Mouse (Mus musculus) cerebellum, adult 9-10 months (tissue): Measurements from ENCODE around the gene H2-Eb2.
"Not testable (repeated sequence)": the region's sequence is repeated elsewhere in the genome, so short reads cannot be mapped to it uniquely, and the experiment has no call there.

Experiments used
- DNase-seq: peaks from one replicate; pipeline ENCODE4 v3.0.0; 2022

The H2-Eb2 gene

DNA sequence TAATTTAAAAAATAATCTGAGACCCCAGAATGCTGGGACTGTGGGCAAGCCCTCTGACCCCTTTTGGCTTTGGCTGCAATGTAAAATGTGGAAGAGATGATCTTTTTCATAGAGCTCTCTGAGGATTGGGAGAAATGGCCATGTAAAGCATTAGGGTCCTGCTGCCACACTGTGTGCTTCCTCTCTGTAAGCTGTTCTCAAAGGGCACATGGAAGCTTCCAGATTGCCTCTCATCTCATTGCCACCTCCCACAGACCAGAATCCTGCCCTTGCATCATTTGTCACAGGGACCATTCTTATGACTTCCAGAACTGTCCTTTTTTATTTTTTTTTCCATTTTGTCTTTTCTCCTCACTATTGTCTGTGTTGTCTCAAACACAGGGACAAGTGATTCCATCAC is 18.2 kb upstream of the H2-Eb2 start:
- no peak for DNase-seq

DNA sequence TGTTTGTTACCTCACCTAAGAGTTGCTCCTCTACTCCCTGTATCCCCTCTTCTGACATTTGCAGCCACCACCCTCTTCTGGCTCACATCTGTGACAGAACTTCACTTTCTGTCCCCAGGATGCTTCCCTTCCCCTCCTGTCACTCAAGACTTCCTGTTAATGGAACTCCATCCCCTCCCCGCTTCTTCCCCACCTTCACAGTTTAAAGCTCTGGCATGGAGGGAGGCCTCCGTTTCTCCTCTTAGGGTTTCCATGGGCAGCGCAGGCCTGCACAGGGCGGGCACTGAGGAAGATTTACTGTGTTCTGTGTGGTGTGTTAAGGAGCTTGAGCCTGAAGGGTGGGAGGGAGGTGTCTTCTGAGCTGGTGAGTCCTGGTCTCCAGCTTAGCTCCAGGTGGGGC is 17.3 kb upstream of the H2-Eb2 start:
- no peak for DNase-seq

DNA sequence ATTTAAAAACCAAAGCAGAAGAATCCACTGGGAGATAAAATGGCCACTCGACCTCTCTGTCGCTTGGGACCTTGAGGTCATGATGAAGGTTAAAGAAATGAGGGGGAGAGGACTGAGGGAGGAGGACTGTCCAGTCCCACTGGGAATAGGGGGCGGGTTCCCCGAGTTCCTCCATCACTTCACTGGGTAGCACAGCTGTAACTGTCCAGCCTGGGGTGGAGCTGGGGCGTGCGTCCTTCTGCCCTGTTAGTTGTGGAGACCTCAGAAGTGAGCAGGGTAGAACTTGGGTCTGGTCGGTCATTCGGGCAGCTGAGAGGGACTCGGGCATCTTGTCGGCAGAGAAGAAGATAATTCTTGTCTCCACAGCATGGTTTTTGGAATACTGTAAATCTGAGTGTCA is 16.2 kb upstream of the H2-Eb2 start:
- no peak for DNase-seq

DNA sequence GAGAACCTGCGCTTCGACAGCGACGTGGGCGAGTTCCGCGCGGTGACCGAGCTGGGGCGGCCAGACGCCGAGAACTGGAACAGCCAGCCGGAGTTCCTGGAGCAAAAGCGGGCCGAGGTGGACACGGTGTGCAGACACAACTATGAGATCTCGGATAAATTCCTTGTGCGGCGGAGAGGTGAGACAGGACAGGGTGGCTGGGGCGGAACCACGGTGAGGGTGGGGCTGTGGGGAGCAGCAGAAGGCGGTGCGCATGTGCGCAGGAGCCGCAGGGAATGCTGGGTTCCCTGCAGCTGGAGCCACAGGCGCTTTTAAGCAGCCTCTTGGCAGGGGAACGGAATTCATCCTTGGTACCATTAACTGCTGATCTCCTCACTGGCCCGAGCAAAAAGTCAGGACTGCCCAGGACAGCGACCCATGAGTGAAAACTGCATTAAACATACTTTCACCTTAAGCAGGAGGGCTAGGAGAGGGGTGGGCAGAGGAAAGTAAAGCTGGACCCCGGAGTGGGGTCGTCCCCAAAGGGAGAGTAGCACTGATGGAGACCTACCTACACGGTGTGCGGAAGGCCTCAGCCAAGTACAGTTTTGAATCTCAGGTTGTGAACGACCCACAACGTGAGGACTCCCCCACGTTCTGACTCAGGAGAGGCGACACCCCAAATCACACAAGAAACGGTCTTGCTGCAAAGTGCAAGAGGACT is 15.6 kb upstream of the H2-Eb2 start:
- DNase-seq, result peak; percentile 34

DNA sequence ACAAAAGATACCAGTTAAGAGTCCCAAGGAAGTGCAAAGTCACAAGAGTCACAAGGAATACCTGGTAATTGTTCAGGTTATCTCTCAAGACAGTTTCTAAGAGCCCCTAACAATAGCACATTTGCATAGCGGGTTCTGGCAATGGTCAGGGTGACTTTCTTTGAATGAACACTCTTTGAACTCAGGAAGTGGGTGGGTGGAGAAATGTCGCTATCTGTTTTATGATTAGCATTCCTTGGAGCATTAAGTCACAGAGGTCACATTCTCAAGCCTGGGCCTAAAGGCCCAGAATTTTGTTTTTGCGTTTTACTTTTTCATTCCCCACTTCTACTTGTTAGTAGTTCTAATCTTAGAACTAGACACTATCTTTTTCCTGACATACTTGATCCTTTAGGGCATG is 14.9 kb upstream of the H2-Eb2 start:
- not testable (repeated sequence) for DNase-seq

DNA sequence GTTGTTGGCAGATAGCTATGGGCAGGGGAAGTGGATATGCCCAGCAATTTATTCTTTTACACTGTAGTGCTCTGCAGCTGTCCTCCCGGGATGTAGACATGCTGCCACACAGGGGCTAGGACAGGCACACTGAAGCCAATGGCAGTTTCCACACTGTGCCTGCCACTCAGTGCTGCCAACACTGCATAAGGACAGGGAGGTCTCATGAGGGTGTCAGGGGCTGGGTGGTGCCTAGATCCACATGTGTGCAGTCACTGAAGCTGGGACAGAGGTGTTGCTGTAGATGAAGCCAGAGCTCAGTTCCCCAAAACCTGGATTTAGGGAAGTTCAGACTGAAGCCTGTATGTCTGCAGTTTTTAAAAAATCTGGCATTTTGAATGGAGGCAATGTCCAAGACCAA is 13.3 kb upstream of the H2-Eb2 start:
- no peak for DNase-seq

DNA sequence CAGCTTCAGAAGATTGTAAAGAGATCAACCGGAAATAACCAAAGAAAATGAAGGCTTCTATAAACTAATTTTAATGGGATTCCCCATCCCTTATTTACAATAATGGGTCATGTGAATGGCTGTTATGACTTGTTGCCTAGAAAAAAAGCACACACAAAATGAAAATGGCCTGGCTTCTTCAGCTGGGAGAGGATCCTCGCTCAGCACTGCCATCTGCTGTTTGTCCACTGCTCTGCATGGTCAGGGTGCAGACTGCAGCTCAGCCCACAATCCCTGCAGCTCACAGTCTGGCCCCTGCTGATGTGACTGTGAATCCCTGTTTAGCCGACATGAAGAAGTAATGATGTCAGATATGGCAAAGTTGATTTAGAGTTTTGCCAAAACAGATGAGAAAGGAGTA is 12.1 kb upstream of the H2-Eb2 start:
- DNase-seq, result peak; percentile 34

DNA sequence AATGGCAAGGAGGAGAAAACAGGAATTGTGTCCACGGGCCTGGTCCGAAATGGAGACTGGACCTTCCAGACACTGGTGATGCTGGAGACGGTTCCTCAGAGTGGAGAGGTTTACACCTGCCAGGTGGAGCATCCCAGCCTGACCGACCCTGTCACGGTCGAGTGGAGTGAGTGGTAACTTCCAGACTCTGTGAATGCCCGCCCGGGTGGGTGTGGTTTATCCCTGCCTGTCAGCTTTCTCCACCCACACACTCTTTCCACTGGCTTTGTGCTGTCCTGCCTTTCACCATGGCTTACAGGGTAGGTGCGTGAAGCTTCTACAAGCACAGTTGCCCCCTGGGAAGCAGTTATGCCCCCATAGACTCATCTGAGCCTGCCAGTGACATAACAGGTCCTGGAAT is 11.2 kb upstream of the H2-Eb2 start:
- DNase-seq, result no peak

DNA sequence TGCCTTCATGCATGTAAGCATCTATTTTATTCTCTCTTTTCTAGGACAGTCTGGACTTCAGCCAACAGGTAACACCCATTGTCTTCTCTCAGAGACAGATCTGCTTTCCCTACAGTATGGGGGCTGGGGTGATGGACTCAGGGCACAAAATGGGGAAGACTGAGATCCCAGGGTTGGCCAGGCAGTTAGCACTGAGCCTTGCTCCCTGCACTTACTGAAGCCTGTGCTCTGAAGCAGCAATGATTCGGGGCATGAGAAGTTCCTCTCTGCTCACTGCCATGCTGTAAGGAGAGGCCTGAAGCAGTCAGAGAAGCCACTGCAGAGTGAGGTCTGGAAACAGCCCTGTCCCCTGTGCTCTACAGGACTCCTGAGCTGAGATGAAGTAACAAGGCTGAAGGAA is 10.0 kb upstream of the H2-Eb2 start:
- DNase-seq, result no peak

DNA sequence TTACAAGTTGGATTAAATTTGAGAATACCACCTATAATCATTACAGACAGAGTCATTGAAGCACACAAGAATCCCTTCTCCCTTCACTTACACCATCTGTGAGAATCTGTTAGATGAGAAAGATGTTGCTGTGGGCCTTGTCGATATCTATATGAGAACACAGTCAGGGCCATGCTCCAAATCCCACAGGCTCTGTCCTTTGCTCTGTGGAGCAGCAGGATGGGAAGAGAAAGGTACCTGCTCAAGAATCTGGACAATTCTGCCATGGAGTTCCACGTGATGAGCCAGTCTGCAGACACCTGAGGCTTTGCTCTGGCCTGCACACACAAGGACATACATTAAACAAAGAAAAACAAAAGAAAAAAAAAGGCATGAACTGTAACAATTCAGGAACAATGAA is 8.8 kb upstream of the H2-Eb2 start:
- no peak for DNase-seq

DNA sequence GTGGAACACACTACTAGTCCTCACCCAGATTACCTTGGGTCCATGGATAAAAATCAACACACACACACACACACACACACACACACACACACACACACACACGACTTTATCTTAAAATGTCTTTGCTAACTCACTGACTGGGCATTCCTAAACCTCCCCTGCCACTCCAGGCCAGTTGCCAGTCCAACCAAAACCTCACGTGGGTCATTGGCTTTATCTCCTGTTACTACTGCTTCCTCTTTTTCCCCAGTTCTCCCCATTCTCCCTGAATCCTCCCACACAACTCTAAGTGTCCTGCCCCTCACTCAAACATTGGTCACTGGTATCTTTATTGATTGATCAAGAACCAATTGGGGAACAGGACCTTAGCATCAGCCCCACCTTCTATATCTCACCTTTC is 8.2 kb upstream of the H2-Eb2 start:
- no peak for DNase-seq

DNA sequence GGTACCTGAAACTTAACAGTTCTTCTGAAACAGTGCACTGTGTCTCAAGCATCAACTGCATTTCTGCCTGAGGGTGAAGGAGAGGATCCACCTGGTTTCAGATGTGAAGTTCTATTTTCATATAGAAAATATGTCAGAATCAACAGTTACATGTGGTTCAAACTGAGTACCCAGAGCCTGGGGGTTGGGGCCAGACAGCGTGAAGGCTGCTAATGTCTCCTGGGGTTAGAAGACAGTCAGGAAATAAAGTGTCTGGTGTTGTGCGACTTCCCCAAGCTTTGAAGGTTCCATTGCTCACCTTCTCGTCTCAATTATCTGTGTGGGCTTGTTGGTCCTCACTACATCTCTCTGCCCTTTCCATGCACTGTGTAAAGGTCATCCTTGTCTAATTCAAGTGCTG is 908 bp downstream of the H2-Eb2 start:
- no peak for DNase-seq

DNA sequence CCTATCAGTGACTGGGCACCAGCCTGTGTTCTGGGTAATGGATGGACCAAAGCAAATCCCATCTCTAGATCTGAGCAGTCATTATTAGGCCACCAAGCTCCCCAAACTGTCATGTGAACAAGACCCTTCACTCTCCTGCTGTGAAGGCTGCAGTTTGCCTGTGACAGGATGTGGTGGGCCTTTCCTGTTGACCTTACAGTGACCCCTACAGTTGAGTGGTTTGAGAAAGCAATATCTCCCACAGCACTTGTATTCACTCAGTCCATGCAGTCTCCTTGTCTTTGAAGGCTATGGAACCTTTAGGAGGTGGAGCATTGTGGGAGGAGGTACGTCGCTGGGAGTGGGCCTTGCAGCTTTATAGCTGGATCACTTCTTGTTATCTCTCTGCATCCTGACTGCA is 4.3 kb downstream of the H2-Eb2 start:
- DNase-seq, result no peak

DNA sequence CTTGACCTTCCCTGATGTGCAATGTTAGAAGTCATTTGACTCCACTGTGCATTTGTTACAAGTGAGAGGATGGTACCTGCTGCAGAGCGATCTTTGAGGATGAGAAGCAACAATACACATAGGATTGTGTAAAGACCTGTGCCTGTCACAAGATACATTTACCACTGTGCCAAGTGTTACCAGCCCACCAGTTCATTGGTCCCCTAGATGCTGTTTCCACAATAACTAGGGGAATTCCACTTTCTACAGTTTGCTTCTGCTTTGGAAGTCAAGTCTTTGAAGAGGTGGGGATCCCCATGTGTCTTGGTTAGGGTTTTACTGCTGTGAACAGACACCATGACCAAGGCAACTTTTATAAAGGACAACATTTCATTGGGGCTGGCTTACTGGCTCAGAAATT is 5.7 kb downstream of the H2-Eb2 start:
- DNase-seq, result no peak

DNA sequence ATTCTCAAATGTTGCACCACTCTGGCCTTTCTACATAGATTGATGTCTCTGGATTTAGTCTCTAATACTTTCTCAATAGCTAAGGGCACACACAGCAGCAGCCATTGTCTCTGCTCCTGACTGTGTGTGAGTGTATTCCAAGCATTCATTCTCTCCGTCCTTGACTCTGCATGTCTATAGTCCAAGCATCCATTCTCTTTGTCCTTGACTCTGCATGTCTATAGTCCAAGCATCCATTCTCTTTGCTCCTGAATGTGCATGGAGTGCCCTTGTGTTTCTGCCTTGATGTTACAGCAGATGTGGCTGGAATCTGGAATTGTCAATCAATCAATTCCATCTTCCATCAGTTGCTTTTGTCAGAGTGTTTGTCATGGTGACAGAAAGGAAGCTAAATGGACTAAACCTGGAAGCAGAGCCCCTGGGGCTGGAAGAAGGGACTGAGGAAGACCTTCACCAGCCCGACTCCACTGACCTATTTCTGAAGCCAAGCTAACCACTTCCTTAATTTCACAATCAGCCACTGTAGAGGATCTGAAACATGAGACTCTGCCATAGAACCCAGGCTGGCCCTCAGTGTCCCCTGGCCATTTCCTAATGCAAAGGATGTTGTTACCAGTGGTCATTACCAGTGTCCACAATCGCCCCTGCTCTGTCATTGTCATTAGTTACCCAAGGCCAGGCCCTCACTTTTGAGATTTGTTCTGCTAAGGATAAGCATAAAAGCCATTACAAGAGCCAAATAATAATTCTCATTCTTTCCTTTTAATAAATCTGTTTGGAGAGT is 15.3 kb downstream of the H2-Eb2 start:
- DNase-seq, result no peak

DNA sequence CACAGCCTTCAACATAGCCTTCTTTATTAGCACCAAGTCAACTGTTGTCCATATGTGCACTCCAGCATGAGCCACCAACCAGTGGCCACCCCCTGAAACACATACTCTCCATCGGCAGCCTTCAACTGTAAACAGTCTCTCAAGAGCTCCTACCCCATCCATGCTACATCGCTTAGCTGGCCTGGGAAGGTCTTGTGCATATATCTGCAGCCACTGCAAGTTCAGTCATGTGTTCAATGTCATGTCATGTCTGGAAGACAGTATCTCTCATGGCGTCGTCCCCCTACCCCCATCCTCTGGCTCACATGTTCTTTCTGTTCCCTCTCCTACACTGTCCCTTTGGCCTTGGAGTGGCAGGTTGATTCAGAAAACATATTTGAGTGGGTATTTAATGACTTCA is 19.4 kb downstream of the H2-Eb2 start:
- no peak for DNase-seq

DNA sequence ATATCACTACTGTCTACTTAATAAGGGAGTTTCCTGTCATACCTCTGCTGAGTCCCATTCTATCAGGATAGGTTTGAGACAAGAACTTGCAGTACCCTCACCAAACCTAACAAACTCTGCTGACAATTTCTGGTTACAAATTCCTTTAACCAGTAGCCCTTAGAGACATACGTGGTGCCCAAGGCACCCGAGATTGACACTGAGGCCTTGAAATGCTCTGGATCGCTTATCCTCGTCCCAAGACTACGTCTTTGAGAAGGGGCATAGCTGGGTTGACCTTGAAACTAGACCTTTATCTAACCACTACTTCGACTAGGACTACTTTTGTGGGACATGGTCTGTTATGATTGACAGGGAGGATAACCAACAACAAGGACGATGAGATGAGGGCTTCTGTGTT is 20.0 kb downstream of the H2-Eb2 start:
- no peak for DNase-seq

DNA sequence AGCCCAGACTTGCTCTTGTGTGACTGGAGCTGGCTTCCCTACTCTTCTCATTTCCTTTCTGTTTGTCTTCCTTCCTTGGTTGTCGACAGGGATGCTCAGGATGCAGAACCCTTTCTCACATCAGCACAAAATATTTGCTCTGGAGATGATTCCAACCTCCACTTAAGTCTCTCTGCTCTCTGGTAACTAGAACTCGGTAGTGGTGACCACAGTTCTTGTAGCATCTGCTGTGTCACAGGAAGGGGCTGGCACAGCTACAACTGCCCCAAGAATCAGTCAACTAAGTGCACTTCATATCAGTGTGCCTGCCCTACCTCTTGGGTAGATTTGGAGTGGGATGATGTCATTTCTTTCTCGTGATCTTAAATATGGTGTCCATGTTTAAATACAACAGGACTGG is 20.6 kb downstream of the H2-Eb2 start:
- no peak for DNase-seq

DNA sequence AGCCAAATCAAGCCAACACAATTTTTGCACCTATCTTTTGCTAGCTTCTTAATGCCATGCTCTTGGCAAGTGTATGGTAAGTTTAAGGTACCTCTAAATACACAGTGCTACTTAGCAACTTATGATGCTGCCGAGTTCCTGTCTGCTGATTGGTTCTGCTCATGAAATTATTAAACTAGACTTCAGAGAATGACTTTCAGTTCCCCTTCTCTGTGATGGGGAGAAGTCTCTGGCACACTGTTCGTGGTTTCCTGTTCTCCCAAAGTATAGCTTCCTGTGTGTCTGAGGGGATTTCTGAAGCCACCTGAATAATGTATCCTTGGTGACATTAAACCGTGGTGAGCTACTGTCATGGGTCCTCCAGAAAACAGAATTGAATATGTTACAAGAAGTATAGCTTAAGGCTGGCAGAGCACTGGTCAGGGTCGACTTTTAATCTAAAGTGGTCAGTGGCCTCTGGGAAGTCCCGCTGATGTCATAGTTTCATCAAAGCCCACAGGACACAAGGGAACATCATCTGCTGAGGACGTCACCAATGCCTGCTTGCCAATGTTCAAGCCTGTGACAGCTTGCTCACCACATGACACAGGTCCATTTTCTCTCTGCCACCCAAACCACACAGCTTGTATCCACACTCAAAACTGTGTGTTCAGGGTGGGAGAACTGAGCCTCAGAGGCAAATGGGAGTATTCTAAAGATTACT is 22.3 kb downstream of the H2-Eb2 start:
- peak; percentile 17 for DNase-seq

DNA sequence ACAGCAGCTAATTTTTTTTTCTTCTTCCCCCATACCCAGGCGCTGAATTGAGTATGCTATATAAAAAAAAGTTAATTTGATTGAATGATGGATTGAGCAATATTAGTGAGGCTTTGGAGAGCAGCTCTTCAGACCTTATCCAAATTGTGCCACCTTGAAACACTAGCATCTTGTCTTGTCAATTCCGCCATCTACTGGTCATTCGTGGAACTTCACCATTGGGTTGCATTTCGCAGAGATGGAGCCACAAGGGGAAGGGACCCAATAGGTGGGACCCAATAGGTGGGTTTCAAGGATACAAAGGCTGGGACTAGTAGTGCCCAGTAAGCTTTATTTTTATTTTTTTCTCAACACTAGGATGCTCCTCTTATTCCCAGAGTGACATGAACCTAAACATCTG is 24.0 kb downstream of the H2-Eb2 start:
- DNase-seq, result peak; percentile 68

DNA sequence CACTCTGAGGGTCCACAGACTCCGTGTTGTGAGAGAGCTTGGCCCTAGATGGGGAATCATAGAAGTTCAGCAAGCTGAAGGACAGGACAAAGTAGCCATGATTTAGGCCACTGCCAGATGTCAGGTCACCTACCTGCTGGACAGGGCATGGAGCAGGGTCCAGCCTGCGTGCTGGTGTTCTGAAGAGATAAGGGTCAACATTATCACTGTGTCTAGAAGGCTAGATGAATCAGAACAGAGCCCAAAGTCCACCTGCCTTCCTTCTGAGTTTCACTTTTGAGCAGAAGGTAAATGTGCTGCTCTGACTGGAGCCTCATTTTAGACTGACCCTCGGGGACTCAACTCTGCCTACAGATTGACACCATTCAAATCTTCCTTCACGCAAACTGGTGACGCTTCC is 29.1 kb downstream of the H2-Eb2 start, which contains the start of gene Btnl2:
TSS of gene Btnl2 (plus strand) at position 284 of the 400 bp plus-strand sequence.
- DNase-seq, result no peak

DNA sequence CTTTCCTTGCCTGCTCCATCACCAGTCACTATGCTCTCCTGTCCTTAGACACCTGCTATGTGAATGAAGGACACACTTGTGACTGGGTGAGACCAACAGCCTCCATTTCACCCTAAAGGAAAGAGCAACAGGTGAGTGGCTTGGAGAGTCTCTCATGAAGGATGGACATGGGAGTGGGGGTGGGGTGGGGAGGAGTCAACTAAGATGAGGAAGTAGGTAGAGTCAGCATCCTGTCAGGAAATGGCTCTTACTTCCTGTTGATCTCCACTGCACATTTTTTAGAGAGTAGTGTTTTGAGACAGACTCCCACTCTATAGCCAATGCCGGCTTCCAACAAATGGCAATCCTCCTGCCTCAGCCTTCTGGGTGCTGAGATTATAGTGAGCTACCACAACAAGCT is 29.5 kb downstream of the H2-Eb2 start:
- DNase-seq, result no peak

DNA sequence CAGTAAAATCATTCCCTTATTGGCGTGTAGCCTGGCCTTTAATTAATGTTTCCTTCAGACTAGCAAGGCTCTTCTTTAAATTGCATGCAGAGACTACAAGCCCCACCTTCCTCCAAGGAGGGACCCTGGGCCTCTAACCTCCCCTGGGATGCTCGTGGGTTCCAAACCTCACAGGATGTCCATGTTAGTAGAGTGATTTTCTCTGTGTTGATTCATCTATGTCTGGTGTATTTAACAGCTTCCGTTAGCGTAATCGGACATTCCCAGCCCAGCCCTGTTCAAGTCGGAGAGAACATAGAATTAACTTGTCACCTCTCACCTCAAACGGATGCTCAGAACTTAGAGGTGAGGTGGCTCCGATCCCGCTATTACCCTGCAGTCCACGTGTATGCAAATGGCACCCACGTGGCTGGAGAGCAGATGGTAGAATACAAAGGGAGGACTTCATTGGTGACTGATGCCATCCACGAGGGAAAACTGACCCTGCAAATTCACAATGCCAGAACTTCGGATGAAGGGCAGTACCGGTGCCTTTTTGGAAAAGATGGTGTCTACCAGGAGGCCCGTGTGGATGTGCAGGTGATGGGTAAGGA is 37.6 kb downstream of the H2-Eb2 start:
- no peak for DNase-seq
